Mouse (Mus musculus) megakaryocyte-erythroid progenitor cell, adult 5-6 weeks (primary cell): ENCODE measurements around the gene Zfp367. TPM values are rescaled to one million over a fixed set of nuclear protein-coding genes. Genes with fewer than 3 reads are reported as not detected.

Experiments used
- ATAC-seq: replicated peaks from 2 replicates; pipeline ENCODE4 v1.8.0; 2016; ENCODE audit warnings: mild to moderate bottlenecking, inconsistent platforms; ENCODE audit not compliant: severe bottlenecking, poor library complexity, low FRiP score, low TSS enrichment
- total RNA-seq, 2 experiments: library from RNA; stranded (forward) in 1 of 2; stranded (reverse) in 1 of 2; fragments of 200-1000, 215-1000 nt in 1 of 2; fragments of >200 nt in 1 of 2; fragmentation: Nextera tagmentation in 1 of 2; gene quantifications; 2 replicates each; pipeline ENCODE4 v1.2.3; 2014 to 2017

Gene Zfp367
- total RNA-seq, 2 experiments from 2014 or later: 30.2 to 62.6 TPM

DNA sequence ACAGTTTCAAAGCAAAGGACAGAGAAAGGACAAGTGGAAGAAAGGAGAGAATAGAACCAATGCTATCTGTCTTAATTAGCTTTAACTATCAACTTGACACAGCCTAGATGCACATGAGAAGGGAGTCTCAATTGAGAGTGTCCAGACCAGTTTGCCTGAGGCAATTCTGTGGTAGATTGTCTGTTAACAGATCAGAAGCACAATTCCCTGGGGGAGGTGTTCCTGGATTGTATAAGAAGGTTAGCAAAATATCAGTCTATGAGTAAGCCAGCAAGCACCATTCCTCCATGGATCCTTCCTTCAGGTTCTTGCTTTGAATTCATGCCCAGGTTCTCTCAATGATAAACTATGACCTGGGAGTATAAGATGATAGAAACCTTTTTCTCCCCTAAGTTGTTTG, 4.0 kb upstream of the Zfp367 start:
- no peak for ATAC-seq

DNA sequence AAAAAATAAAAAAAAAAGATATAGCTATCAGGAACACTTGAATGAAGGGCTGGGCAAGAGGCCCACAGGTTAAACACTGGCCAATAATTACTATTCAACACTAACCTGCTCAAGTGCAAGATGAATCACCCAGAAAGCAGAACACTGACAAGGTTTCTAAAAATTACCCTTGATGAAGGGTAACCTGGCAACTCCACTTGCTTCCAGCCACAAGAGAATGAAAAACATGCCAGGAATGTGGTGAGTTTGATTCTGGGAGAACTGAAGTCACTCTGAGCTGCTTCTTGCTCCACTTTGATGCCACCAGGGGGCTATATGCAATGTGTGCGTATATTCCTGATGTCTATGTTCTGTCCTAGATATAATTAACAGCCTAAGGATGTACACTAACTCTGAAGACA, 2.2 kb upstream of the Zfp367 start:
- ATAC-seq: no peak

DNA sequence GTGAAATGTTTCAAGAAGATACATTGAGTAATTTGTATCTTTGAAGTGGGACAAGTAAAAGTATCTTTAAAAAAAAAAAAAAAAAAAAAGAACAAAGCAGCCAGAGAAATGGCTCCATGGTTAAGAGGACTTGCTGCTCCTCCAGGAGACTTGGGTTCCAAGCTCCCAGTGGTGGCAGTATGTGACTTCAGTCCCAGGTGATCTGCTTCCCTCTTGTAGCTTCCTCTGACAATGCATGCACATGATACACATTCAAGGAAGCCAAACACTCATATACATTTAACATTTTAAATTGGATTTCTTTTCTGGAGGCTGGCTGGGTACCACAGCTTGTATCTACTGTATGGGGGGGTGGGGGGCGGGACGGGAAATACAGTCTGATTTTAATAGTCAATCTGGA, 1.6 kb upstream of the Zfp367 start:
- ATAC-seq: no peak

DNA sequence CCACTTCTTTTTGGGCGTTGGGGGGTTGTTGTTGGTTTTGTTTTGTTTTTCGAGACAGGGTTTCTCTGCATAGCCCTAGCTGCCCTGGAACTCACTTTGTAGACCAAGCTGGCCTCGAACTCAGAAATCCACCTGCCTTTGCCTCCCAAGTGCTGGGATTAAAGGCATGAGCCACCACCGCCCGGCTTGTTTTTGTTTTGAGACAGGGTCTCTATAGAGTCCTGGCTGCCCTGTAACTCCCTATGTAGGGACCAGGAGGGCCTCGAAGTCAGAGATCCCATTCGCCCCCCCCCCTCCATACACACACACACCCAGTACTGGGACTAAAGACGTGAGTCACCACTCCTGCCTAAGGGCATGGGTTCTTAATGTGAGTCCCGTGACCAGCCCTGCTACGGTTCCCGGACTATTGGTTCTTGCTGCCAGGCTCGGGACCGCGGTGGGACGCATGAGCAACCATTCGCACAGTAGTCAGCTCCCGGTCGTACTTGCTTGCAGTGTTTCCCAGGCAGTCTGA, 807 bp upstream of the Zfp367 start:
- no peak for ATAC-seq

DNA sequence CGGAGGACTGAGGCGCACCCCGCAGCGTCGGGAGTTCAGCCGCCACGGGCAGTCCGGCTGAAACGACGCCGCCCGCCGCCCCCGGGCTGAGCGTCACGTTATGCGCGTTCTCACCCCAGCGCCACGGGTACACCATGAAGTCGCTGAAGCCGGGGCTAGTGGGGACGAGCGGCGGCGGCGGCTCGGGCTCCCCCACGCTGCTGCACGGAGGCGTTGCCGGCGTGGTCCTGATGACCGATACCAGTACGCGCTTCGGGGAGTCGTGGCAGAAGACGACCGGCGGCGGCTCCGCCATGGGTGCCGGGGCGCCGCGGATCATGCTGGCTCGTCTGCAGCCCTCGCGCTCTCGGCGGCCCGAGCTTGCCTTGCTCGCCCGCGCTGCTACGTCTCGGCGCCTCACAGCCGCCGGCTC, 325 bp downstream of the Zfp367 start:
- ATAC-seq: no peak

DNA sequence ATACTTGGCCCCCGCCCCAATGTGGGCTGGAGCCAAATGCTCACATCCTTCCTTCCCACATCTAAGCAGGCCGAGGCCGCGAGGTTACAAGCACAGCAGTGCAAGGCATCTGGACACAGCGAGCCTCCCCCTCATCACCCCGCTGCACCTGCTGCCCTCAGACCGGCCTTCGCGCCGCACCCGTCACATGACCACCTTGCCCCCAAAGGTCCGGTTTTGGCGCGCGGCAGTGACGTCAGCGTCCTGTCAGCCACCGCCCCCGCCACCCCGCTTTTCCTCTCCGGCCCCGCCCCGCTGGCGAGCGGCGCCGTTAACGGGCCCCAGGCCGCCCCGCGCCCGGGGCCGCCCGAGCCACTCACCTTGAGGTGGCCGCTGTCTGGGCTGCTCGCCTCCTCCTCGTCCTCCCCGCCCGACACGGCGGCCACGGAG, 747 bp downstream of the Zfp367 start:
- peak; percentile 35 for ATAC-seq

DNA sequence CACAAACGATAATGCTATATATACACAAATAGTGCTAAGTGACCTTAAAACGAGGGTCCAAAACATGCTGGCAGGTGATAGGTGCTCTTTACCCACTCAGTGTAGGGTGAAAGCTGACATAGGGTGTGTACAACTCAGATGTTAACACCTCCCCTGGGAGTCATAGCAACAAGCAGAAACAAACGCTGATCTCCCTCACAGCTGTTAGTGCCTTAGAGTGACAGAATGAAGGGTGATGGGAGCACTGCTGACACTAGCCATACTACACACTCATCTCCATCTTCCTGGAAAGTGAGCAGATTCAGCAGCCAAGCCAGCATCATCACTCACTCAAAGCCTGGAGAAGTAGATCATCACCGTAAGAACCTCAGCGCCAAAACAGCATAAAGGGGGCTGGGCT, 2.9 kb downstream of the Zfp367 start:
- ATAC-seq: no peak

DNA sequence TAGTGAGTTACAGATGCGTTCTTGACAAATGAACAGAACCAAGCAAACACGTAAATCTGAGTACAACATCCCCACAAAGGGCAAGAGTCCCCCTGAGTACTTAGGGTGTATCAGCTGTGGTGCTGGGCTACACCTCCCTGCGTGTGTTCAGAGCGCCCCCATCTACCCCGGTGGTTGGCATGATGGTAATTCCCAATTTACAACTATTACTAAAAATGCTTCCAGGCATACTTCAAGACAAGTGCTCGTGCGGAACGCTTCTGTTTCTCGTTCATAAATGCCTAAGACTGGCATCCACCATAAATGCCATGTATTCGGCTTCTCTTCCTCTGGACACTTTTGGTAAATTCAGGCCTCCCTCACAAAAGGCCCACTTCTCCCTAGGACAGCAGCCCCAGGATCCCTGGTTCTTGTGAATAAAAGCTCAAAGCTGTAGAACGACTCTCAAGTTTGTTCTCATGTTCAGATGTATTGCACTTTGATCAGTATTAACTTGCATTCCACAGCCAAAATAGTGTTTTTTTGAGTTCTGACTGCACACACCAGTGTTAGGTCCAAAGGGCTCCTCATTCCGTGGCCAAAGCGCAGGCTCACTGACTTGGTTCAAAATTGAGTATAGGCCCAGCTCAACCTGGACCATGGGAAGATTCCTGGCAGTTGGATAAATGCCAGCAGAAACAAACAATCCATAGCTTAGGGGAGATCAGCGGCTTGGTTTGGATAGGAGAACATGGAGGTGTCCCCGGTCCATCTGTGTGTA, 23.2 kb downstream of the Zfp367 start:
- ATAC-seq: peak; percentile 69; the same call in 1 of the 2 replicates

DNA sequence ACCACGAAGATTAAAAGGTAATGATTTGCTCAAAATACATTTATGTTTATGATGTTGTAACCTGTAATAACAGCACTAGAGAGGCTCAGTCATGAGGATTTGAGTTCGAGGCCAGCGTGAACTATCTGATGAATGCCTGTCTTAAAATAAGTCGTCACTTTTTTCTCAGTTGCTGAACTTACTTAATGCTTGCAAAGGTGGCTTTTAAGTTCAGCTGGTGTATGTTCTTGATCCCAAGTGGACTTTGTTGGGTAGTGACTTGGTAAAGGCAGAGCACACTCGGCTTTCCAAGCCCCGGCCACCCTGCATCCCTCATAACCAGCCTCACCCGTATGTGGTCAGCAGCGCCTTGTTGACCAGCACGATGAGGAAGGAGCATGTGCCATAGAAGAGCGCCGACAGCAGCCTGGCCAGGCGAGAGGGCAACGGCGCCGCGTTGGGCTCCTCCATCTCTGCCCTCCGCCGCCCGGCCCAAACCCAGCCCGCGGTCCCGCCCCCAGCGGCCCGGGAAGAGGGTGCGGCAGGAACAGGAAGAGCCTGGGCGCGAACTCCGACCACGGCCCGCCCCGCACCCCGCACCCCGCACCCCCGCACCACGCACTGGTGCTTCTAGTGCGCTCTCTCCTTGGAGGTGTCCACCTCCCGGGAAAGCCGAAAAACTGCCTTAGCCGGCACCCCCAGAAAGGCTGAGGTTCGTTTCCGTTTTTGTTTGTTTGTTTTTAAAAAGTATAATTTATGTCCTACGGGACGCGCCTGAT, 24.0 kb downstream of the Zfp367 start, which contains the start of gene Slc35d2:
Slc35d2 (minus strand) TSS at position 511 of the 758 bp plus-strand sequence.
- peak; percentile 85 for ATAC-seq

DNA sequence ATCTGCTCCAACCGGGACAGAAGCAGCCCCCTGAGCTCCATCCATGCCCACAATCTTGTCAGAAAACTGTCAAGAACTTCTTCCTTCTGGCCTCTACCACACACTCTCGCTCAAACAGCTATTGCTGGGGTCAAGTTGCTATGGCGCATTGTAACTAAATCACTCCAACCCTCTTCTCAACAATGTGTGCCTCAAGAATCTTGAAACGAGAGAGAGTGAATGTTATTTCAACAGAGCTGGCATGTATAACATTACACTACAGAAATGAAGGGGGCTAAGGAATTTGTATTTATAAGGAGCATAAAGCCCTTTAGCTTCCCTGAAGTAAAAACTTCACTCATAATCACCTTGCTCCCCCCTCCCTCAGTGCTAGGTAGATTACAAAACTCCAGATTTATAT, 26.7 kb downstream of the Zfp367 start:
- no peak for ATAC-seq

DNA sequence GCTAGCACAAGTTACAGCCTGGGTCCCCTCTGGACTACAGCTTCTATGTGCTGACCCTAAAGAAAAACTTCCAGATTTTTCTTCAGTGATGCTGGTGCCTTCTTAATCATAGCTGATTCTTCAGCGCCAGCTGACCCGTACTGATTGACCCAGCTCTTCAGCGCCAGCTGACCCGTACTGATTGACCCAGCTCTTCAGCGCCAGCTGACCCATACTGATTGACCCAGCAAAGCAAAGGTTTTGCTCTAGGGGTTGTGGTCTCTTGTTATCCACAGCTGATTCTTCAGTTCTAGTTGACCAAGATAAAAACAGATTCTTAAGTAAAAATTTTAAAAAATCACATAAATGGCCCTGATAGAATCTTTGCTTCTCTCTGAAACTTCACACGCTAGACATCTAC, 28.1 kb downstream of the Zfp367 start:
- ATAC-seq: no peak

DNA sequence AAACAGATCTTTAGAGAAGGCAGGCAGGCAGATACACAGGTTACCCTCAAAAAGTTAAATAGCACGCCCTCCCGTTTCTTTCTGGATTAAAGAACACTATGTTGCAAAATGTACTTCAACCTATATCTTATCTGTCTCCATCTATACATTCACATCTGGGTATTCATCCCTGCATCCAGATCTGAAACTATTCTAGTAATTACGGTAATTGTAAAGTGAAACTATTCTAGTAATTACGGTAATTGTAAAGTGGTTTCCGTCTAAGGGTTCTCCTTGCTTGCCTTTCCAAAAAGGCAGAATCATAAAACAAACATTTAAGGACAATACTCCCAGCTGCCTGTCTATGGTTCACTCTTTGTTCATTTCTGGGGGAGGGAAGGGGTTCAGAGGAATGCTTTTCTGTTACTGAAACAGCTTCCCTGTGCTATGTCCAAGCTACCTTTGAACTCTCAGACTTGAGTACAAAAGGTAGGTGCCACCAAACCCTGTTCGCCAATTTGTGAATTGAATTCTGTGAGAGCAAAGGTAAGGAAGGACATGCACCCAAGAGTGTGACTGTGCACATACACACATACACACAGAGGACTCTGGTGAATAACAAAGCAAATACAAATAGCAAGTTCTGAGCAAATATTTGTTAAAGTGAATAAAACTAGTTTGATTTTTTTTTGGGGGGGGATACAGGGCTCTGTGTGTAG, 29.4 kb downstream of the Zfp367 start:
- ATAC-seq: no peak

DNA sequence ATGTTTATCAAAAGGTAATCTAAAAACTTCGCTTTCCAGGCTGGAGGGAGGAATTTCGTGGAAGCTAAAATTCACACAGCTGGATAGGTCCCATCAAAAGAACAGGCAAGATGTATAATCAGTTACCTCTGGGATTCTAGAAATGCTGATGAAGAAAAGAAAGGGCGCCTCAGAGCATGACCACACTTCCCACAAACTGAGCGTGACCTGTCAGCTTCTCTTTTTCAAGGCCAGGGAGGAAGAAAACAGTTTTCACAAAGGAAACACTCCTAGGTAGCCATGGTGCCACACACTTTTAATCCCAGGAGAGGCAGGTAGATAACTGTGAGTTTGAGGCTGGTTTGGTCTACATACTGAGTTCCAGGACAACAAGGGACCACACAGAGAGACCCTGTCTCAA, 32.2 kb downstream of the Zfp367 start:
- ATAC-seq: no peak

DNA sequence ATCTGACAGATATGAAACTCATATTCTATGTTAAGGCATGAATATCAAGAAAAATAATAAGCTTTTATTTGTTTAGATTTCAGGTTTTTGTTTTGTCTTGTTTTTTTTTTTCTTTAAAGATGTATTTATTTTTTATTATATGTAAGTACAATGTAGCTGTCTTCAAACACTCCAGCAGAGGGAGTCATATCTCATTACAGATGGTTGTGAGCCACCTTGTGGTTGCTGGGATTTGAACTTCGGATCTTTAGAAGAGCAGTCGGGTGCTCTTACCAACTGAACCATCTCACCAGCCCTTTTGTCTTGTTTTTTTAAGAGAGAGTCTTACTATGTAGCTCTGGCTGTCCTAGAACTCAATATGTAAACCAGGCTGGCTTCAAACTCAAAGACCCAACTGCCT, 35.6 kb downstream of the Zfp367 start:
- no peak for ATAC-seq

DNA sequence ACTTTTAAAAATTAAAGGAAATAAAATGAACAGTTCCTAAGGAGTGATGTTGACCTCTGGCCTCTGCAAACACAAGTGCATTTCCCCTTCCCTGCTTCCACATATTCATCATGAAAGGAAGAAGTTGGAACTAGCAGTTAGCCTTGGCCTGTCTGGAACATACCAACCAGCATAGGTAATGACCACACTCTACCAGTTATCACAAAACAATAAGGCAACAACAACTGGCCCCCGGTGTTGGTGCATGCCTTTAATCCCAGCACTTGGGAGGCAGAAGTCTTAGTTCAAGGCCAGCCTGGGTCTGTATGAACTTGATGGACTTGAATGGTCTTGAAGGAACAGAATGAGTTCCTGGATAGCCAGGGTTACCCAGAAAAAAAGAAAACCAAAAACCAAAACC, 42.6 kb downstream of the Zfp367 start:
- ATAC-seq: no peak

DNA sequence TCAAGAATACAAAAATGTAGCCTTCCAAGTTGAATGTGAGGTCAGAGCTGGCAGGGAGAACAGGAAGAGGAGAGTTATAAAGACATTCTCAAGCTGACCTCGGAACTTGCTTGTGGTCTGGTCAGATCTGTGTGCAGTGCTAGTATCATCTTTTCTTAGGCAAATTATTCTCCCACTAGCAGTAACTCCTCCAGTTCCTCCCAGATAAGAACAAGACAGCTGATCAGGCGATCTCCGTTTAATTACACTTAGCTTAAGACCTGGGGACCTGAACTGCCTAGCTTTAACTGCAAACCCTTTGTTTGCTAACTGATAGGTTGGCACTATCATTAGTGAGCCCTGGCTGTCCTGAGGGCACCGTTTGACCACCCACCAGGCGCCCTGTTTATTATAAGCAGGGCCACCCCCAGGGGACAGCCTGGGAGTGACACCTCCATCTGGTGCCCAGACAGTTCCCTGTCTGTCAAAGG, 44.6 kb downstream of the Zfp367 start:
- ATAC-seq: peak; percentile 59

DNA sequence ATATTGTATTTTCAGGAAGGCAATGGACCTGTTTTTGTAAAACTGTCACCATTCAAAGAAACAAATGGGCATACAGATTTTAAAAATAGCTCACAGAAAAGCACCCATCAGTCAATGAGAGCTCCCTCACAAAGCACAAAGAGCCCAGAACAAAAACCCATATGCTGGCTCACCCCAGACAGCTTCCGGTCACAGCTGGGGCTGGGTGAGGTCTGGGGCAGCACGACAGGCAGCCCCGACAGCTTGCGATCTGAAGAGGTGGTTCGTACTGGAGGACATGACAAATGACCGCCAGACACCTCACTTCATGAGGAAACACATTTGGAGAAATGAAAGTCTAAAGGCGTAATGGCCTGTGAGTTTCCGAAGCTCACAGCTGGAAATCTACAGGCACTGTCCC, 45.5 kb downstream of the Zfp367 start:
- ATAC-seq: no peak

DNA sequence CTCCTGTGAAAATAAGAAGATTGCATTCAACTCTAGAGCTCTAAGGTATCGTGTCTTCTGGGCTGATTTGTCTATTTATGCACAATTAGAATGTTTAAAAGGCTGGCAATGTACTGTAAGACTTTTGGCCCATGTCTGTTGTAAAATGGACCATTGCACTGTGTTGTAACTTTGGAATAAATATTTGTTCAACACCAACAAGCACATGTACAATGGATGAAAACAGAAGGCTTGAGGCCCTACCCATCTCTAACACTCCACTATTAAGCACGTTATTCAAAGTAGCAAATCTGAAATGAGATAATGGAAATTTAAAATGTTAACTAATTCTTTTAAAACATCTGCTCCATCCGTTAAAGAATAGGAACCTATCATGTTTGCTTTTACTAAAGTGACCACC, 45.9 kb downstream of the Zfp367 start:
- ATAC-seq: no peak

DNA sequence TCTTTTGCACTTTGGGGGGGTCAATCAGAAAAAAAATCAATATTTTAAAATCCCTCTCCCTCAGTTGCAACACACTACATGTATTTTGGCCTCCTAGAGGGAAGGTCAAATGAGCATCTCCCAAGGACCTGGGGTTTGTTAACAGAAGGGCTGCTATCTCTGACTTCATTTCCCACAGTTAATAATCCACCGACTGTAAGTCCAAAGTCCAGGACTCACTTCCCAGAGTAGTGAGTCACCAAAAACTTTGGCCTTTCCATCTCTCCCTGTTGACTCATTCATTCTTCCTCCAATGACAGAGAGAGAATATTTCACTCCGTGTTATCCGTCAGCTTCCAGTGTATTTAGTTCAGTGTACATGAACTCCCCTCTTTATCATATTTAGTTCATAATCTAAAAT, 47.3 kb downstream of the Zfp367 start:
- ATAC-seq: no peak

DNA sequence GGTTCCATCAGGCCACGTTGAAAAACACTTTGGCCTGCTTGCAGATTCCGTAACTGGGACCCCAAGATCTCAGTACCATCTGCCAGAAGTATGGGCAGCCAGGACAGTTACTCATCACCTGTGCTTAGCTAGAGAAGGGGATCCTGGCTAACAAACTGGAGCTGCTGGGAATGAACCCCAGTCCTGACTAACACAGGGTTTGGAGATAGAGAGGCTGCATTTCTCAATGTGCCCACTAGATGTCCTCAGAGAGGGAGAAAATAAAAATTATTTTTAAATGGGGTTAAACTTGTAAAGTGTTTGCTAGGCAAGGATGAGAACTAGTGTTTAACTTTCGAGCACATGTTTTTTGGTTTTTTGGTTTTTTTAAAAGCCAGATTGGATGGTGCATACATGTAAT, 52.8 kb downstream of the Zfp367 start:
- peak; percentile 59; the same call in 1 of the 2 replicates for ATAC-seq
